Comparison of ENCODE assay signal across 8 mouse cellular contexts in the genomic region with DNA sequence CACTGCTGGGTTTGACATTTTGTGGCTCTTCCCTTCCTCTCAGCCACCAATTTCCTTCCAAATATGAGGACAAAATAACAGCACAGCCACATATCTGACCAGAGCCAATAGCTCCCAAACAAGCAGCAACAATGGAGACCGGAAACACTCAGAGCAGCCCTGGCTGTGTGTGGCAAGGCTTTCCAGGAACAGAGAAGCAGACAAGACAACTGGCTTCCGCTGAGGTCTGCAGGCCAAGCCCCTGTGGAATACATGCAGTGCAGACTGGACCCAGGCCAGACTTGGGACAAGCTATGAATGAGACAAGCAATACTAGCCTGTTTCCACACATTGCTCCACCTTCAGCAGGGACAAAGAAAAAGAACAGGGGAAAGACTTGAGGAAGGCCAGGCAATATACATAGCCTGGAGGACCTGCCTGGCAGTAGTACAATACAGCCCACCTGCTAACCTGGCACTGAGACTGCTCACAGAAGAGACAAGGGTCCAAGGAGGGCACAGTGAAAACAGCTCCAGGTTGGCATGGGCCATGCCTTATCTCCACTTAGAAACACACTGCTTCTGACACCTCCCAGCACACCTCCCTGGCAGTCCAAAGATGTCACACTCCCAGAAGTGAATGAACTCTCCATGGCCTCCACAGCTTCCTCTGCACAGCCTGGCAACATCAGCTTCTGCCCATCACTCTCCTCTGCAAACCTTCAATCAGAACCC. TPM values are rescaled to one million over a fixed set of nuclear protein-coding genes. Genes with fewer than 3 reads are reported as not detected.
A peak's percentile ranks its signal among the peaks of the same experiment; 100 is the strongest.
DNase-seq lines count a peak whose midpoint lies in the region; ATAC-seq and TF ChIP-seq lines count a peak whose summit lies in the region.

No protein-coding gene starts in this region.

- H3K9me3 ChIP-seq in embryonic facial prominence, embryonic 14.5 days (ENCODE audit: control insufficient read depth, low read length), result no peaks in the 10 kb centered on the region
- H3K9me3 ChIP-seq in embryonic facial prominence, embryonic 10.5 days, result no peaks in the 10 kb centered on the region
- H3K9me3 ChIP-seq in heart, postnatal 0 days (replicated peaks; ENCODE audit: control insufficient read depth, low read length), result no peaks in the 10 kb centered on the region

- H3K27ac ChIP-seq in embryonic facial prominence, embryonic 14.5 days (replicated peaks; ENCODE audit: low read depth, low read length), result no peak overlapping the region
- H3K27ac ChIP-seq in embryonic facial prominence, embryonic 10.5 days (replicated peaks), result no peak overlapping the region
- H3K27ac ChIP-seq in heart, postnatal 0 days (ENCODE audit: low read depth), result peak overlapping the region; percentile 46

- H3K4me3 ChIP-seq in embryonic facial prominence, embryonic 14.5 days (ENCODE audit: low read depth, low read length), result no peak overlapping the region
- H3K4me3 ChIP-seq in embryonic facial prominence, embryonic 10.5 days, result no peak overlapping the region
- no peak overlapping the region for H3K4me3 ChIP-seq in heart, postnatal 0 days (ENCODE audit: low read depth, low read length)
- no peak overlapping the region for H3K4me3 ChIP-seq in lung, adult 2 months (replicated peaks; ENCODE audit: extremely low read depth, low read depth, low read length)

- H3K9ac ChIP-seq in embryonic facial prominence, embryonic 14.5 days (ENCODE audit: low read depth, low read length), result no peak overlapping the region
- H3K9ac ChIP-seq in heart, postnatal 0 days (replicated peaks; ENCODE audit: low read depth, low read length), result no peak overlapping the region

- 80% methylated on average over 2 of the region's 2 CpGs for WGBS in embryonic facial prominence, embryonic 14.5 days
- whole genome bisulfite sequencing in embryonic facial prominence, embryonic 10.5 days, result 86% methylated on average over 2 of the region's 2 CpGs
- WGBS in heart, postnatal 0 days, result 37% methylated on average over 2 of the region's 2 CpGs
- WGBS in lung, adult 2 months, result 33% methylated on average over 2 of the region's 2 CpGs

- no peaks in the 10 kb centered on the region for H3K27me3 ChIP-seq in embryonic facial prominence, embryonic 14.5 days (replicated peaks; ENCODE audit: control insufficient read depth, insufficient read depth, low read length)
- no peaks in the 10 kb centered on the region for H3K27me3 ChIP-seq in embryonic facial prominence, embryonic 10.5 days (replicated peaks; ENCODE audit: low read depth, poor library complexity, severe bottlenecking)
- no peaks in the 10 kb centered on the region for H3K27me3 ChIP-seq in heart, postnatal 0 days (ENCODE audit: control insufficient read depth, insufficient read depth, low read length)

- ATAC-seq in embryonic facial prominence, embryonic 14.5 days (ENCODE audit: low read depth), result no peak
- ATAC-seq in heart, postnatal 0 days (ENCODE audit: insufficient read depth, low read depth), result peak; percentile 82
- ATAC-seq in megakaryocyte-erythroid progenitor cell, adult 5-6 weeks (replicated peaks; ENCODE audit: low FRiP score, low TSS enrichment, poor library complexity, severe bottlenecking), result no peak

- no peak for TF ChIP-seq POLR2A in lung, adult 2 months (IDR thresholded peaks at IDR 0.05; ENCODE audit: borderline replicate concordance, extremely low read depth, low read depth, low read length)

- no peak overlapping the region for H3K4me2 ChIP-seq in embryonic facial prominence, embryonic 14.5 days (ENCODE audit: low read depth, low read length)
- no peak overlapping the region for H3K4me2 ChIP-seq in heart, postnatal 0 days (ENCODE audit: low read depth, low read length)

- peak; percentile 34 for DNase-seq in embryonic facial prominence, embryonic 14.5 days (ENCODE audit: low spot score)
- no peak for DNase-seq in embryonic facial prominence, embryonic 10.5 days (ENCODE audit: low spot score)
- peak; percentile 21 for DNase-seq in testis, postnatal 14 days (ENCODE audit: low spot score)
- no peak for DNase-seq in testis, postnatal 10 days (ENCODE audit: low spot score)
- DNase-seq in heart, postnatal 0 days (ENCODE audit: low spot score), result peak; percentile 72
- peak; percentile 31 for DNase-seq in lung, adult 2 months
- DNase-seq in thymus, postnatal 14 days, result no peak

- H3K36me3 ChIP-seq in embryonic facial prominence, embryonic 14.5 days (ENCODE audit: control insufficient read depth, insufficient read depth, low read length), result peaks cover 10% of the 10 kb centered on the region; the same call in 1 of the 2 replicates
- peaks cover 54% of the 10 kb centered on the region for H3K36me3 ChIP-seq in embryonic facial prominence, embryonic 10.5 days (replicated peaks)
- no peaks in the 10 kb centered on the region for H3K36me3 ChIP-seq in heart, postnatal 0 days (replicated peaks; ENCODE audit: control insufficient read depth, insufficient read depth, low read length)

- TF ChIP-seq EP300 in heart, postnatal 0 days (IDR thresholded peaks at IDR 0.05; ENCODE audit: low read depth), result no peak

- no peak for TF ChIP-seq CTCF in heart, postnatal 0 days (IDR thresholded peaks at IDR 0.05; ENCODE audit: low read depth)
- TF ChIP-seq CTCF in lung, adult 2 months (IDR thresholded peaks at IDR 0.05; ENCODE audit: insufficient read depth, low read length), result no peak

- H3K4me1 ChIP-seq in embryonic facial prominence, embryonic 14.5 days (ENCODE audit: control insufficient read depth, insufficient read depth, low read length), result peaks cover 7% of the 10 kb centered on the region; the same call in 1 of the 2 replicates
- H3K4me1 ChIP-seq in embryonic facial prominence, embryonic 10.5 days, result no peaks in the 10 kb centered on the region
- H3K4me1 ChIP-seq in heart, postnatal 0 days (ENCODE audit: control insufficient read depth, insufficient read depth), result peaks cover 26% of the 10 kb centered on the region
- peaks cover 6% of the 10 kb centered on the region for H3K4me1 ChIP-seq in lung, adult 2 months (ENCODE audit: control insufficient read depth, insufficient read depth, low read length)

RNA-seq across cellular contexts. Expression of a gene that starts 58.2 kb away (rescaled TPM):
- polyA plus RNA-seq in embryonic facial prominence, embryonic 14.5 days (2014; fragmentation: Nextera tagmentation; extraction: Ambion mirVana), result 24.0 and 24.1 TPM in 2 replicates
- 20.8 and 21.6 TPM in 2 replicates for polyA plus RNA-seq in embryonic facial prominence, embryonic 10.5 days (2016; fragmentation: Nextera tagmentation; extraction: Ambion mirVana)
- total RNA-seq in heart, postnatal 0 days (2014; rRNA removed; ENCODE audit: low replicate concordance), result 13.0 and 23.8 TPM in 2 replicates
- 6.8 and 7.6 TPM in 2 replicates for polyA plus RNA-seq in heart, postnatal 0 days (2015; fragmentation: Nextera tagmentation; extraction: Ambion mirVana)
- polyA plus RNA-seq in lung, adult 2 months (2012; rRNA removed), result 22.6 and 26.2 TPM in 2 replicates
- 20.3 and 23.8 TPM in 2 replicates for total RNA-seq in megakaryocyte-erythroid progenitor cell, adult 5-6 weeks (2014; fragmentation: Nextera tagmentation)
- total RNA-seq in megakaryocyte-erythroid progenitor cell, adult 5-6 weeks (2017), result 6.6 and 12.4 TPM in 2 replicates

Comparison
In these comparisons a context has a peak if more than half of its experiments do, and no peak if none do; other contexts are left out.
1. DNase-seq: peak in embryonic facial prominence, embryonic 14.5 days (single experiment), testis, postnatal 14 days (single experiment), heart, postnatal 0 days (single experiment) and lung, adult 2 months (single experiment); none in embryonic facial prominence, embryonic 10.5 days (single experiment), testis, postnatal 10 days (single experiment) and thymus, postnatal 14 days (single experiment).